Mouse (Mus musculus): ENCODE results near the gene Olfr433.

- TF ChIP-seq EP300 (IDR thresholded peaks at IDR 0.05; ENCODE audit: insufficient read depth, low read depth, low read length) (no peak), POLR2A (IDR thresholded peaks at IDR 0.05; ENCODE audit: insufficient read depth, low read length) (no peak), CTCF (IDR thresholded peaks at IDR 0.05; ENCODE audit: low read depth, low read length) (no peak)
Measured at GRCm38 (mm10) chr1:174044431-174044830, 3.9 kb downstream of the Olfr433 start.
